Mouse (Mus musculus): ENCODE data around the gene Rbbp6. TPM values are rescaled to one million over a fixed set of nuclear protein-coding genes. Genes with fewer than 3 reads are reported as not detected.
A peak's percentile ranks its signal among the peaks of the same experiment; 100 is the strongest.

Rbbp6 gene
- polyA plus RNA-seq, 1 experiment, result 35.6 TPM

GRCm38 (mm10) chr7:122955226-122955955 is 10.1 kb upstream of the Rbbp6 start:
- Histone ChIP-seq H3K27ac (ENCODE audit: control insufficient read depth, insufficient read depth, low read depth, low read length, poor library complexity) (no peak overlapping the region), H3K4me1 (ENCODE audit: control insufficient read depth, insufficient read depth, low read length) (no peaks in the 10 kb centered on the region), H3K4me3 (replicated peaks; ENCODE audit: control insufficient read depth, low read depth, low read length) (no peak overlapping the region)
- 63% methylated on average over 8 of the region's 8 CpGs for WGBS
- TF ChIP-seq POLR2A (IDR thresholded peaks at IDR 0.05; ENCODE audit: borderline replicate concordance, control insufficient read depth, low read depth, low read length) (no peak), CTCF (IDR thresholded peaks at IDR 0.05; ENCODE audit: control insufficient read depth, insufficient read depth, low read length) (no peak)

GRCm38 (mm10) chr7:122968751-122969150 is 3.3 kb downstream of the Rbbp6 start:
- TF ChIP-seq POLR2A (IDR thresholded peaks at IDR 0.05; ENCODE audit: borderline replicate concordance, control insufficient read depth, low read depth, low read length) (no peak), CTCF (IDR thresholded peaks at IDR 0.05; ENCODE audit: control insufficient read depth, insufficient read depth, low read length) (no peak)
- Histone ChIP-seq H3K4me3 (replicated peaks; ENCODE audit: control insufficient read depth, low read depth, low read length) (no peak overlapping the region), H3K4me1 (ENCODE audit: control insufficient read depth, insufficient read depth, low read length) (peaks cover 6% of the 10 kb centered on the region), H3K27ac (ENCODE audit: control insufficient read depth, insufficient read depth, low read depth, low read length, poor library complexity) (no peak overlapping the region)
- WGBS, result 14% methylated on average over 4 of the region's 4 CpGs

DNA sequence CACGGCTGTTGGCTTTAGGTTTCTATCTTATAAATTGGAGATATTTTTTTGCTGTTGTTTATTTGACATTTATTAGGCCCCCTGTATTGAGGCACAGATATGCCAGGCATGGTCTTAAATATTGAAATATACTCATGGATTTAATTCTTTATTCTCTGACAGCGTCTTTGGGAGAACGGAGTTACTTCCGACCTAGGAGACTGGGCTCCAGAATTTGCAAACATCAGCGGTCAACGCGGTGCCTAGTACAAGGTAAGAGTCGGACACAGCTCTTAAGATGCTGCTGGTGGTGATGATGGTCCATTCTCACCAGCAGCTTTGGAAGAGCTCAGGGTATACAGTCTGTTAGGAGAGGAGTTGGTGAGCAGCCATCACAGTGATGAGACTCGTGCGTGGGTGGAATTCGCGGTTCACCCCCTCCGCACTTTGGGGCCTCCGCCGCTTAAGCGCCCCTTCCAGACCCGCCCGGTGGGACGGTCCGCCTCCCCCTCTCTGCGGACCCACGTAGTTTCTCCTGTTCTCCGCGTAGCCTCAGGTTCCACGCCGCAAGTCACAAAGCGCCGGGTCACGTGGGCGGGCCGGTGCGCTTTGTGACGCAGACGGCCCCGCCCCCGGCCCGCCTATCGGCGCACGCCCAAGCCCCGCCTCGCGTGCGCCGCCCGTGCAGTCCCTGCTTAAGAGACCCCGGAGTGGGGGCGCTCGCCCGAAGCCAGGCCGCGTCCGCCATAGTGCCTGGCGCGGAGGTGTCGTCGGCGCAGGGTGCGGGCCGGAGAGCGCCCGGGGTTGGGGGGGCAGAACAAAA is 3.9 kb downstream of the Rbbp6 start:
- H3K27ac ChIP-seq (ENCODE audit: control insufficient read depth, insufficient read depth, low read depth, low read length, poor library complexity), result peak overlapping the region; percentile 97
- TF ChIP-seq POLR2A (IDR thresholded peaks at IDR 0.05; ENCODE audit: borderline replicate concordance, control insufficient read depth, low read depth, low read length) (peak; percentile 79; the same call in 1 of the 2 replicates), CTCF (IDR thresholded peaks at IDR 0.05; ENCODE audit: control insufficient read depth, insufficient read depth, low read length) (no peak)
- peaks cover 6% of the 10 kb centered on the region for H3K4me1 ChIP-seq (ENCODE audit: control insufficient read depth, insufficient read depth, low read length)
- H3K4me3 ChIP-seq (replicated peaks; ENCODE audit: control insufficient read depth, low read depth, low read length), result peak overlapping the region; percentile 95
- under 1% methylated on average over 62 of the region's 62 CpGs for WGBS

DNA sequence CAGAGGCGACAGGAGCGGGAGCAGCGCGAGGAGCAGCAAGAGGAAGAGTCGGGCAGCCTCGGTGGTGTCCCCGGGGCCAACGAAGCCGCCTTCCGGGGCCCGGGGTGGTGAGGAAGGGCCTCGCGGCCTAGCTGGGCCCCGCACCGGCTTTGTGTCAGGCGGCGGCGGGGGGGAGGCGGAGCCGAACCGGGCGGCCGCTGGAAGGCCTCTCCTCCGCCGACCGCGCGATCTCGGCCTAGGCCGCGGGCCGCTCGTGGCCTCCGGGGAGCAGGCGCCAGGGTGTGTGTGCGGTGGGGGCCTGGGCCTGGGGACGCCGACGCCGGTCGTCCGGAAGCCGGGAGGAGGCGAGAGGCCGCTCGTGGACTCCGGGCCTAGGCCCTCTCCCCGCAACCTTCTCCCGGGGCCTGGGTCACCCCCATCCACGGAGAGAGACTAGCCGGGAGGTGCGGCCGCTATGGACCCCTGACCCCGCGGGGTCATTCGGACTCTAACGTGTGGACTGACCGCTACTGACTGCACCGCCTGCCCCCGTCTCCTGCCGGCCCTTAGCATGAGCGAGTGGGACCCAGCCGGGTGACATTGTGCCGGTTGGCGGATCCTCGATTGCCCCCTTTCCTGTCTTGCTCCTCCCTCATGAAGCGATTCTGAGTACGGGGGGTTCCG is 4.8 kb downstream of the Rbbp6 start:
- Histone ChIP-seq H3K27ac (ENCODE audit: control insufficient read depth, insufficient read depth, low read depth, low read length, poor library complexity) (peak overlapping the region; percentile 97), H3K4me1 (ENCODE audit: control insufficient read depth, insufficient read depth, low read length) (peaks cover 6% of the 10 kb centered on the region), H3K4me3 (replicated peaks; ENCODE audit: control insufficient read depth, low read depth, low read length) (peak overlapping the region; percentile 86)
- under 1% methylated on average over 69 of the region's 69 CpGs for WGBS
- TF ChIP-seq CTCF (IDR thresholded peaks at IDR 0.05; ENCODE audit: control insufficient read depth, insufficient read depth, low read length) (no peak), POLR2A (IDR thresholded peaks at IDR 0.05; ENCODE audit: borderline replicate concordance, control insufficient read depth, low read depth, low read length) (no peak)

DNA sequence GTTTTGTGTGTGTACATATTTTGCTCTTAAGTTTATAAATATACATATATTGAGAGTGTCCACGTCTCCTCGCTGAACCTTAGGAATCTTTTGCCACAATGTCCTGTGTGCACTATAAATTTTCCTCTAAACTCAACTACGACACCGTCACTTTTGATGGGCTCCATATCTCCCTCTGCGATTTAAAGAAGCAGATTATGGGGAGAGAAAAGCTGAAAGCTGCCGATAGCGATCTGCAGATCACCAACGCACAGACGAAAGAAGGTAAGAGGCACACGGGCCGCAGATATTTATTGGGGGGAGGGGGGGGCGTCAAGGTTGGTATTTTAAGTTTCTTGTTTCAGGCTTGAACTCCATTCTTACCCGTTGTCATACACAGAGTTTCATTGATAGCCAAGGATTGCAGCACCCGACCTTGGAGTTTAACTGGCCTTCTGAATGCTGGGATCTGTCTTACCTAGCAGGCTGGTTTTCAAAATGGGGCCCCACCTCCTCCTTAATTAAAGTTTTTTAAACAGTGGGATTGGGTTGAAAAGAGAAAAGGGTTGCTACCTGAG is 5.5 kb downstream of the Rbbp6 start:
- no peak for TF ChIP-seq CTCF (IDR thresholded peaks at IDR 0.05; ENCODE audit: control insufficient read depth, insufficient read depth, low read length)
- no peak for TF ChIP-seq POLR2A (IDR thresholded peaks at IDR 0.05; ENCODE audit: borderline replicate concordance, control insufficient read depth, low read depth, low read length)
- Histone ChIP-seq H3K4me1 (ENCODE audit: control insufficient read depth, insufficient read depth, low read length) (peaks cover 6% of the 10 kb centered on the region), H3K27ac (ENCODE audit: control insufficient read depth, insufficient read depth, low read depth, low read length, poor library complexity) (0 out of 2 replicates have a peak overlapping the region, but pooled peaks have one; percentile 97), H3K4me3 (replicated peaks; ENCODE audit: control insufficient read depth, low read depth, low read length) (peak overlapping the region; percentile 86)
- under 1% methylated on average over 14 of the region's 14 CpGs for WGBS

DNA sequence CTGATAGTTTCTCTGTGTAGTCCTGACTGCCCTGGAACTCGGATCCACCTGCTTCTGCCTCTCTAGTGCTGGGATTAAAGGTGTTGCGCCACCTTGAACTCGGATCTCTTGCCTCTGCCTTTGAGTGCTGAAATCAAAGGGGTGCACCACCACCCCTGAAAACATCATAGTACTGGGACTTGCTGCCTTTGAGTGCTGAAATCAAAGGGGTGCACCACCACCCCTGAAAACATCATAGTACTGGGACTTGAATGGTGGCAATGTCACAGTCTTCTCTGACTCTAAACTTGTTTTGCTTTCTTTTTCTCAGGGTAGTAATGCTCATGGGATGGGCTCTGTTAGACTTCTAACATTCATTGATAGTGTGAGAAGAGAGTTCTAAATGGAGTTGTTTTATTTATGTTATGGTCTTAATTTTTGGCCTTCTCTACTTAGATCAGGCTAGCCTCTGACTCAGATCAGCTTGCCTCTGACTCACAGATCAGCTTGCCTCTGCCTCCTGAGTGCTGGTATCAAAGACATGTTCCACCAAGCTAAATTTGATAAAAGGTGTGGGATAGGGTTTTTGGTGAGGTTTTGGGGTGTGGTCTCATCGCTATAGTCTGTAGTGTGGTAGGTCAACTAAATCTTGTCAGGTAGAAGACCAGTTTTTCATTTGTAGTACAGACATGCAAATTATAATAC is 6.7 kb downstream of the Rbbp6 start:
- peaks cover 6% of the 10 kb centered on the region for H3K4me1 ChIP-seq (ENCODE audit: control insufficient read depth, insufficient read depth, low read length)
- H3K4me3 ChIP-seq (replicated peaks; ENCODE audit: control insufficient read depth, low read depth, low read length), result peak overlapping the region; percentile 31
- TF ChIP-seq CTCF (IDR thresholded peaks at IDR 0.05; ENCODE audit: control insufficient read depth, insufficient read depth, low read length) (no peak), POLR2A (IDR thresholded peaks at IDR 0.05; ENCODE audit: borderline replicate concordance, control insufficient read depth, low read depth, low read length) (no peak)
- WGBS, result 52% methylated on average over 4 of the region's 4 CpGs
- no peak overlapping the region for H3K27ac ChIP-seq (ENCODE audit: control insufficient read depth, insufficient read depth, low read depth, low read length, poor library complexity)

GRCm38 (mm10) chr7:122979514-122979913 is 14.0 kb downstream of the Rbbp6 start:
- TF ChIP-seq CTCF (IDR thresholded peaks at IDR 0.05; ENCODE audit: control insufficient read depth, insufficient read depth, low read length) (no peak), POLR2A (IDR thresholded peaks at IDR 0.05; ENCODE audit: borderline replicate concordance, control insufficient read depth, low read depth, low read length) (no peak)
- Histone ChIP-seq H3K4me3 (replicated peaks; ENCODE audit: control insufficient read depth, low read depth, low read length) (no peak overlapping the region), H3K27ac (ENCODE audit: control insufficient read depth, insufficient read depth, low read depth, low read length, poor library complexity) (no peak overlapping the region), H3K4me1 (ENCODE audit: control insufficient read depth, insufficient read depth, low read length) (no peaks in the 10 kb centered on the region)
- 86% methylated on average over 1 of the region's 1 CpGs for WGBS
